Mouse (Mus musculus): ENCODE results near the gene Chid1. TPM values are rescaled to one million over a fixed set of nuclear protein-coding genes. Genes with fewer than 3 reads are reported as not detected.

Chid1 gene
- polyA plus RNA-seq, 1 experiment from 2014 or later = 37.9 TPM

DNA sequence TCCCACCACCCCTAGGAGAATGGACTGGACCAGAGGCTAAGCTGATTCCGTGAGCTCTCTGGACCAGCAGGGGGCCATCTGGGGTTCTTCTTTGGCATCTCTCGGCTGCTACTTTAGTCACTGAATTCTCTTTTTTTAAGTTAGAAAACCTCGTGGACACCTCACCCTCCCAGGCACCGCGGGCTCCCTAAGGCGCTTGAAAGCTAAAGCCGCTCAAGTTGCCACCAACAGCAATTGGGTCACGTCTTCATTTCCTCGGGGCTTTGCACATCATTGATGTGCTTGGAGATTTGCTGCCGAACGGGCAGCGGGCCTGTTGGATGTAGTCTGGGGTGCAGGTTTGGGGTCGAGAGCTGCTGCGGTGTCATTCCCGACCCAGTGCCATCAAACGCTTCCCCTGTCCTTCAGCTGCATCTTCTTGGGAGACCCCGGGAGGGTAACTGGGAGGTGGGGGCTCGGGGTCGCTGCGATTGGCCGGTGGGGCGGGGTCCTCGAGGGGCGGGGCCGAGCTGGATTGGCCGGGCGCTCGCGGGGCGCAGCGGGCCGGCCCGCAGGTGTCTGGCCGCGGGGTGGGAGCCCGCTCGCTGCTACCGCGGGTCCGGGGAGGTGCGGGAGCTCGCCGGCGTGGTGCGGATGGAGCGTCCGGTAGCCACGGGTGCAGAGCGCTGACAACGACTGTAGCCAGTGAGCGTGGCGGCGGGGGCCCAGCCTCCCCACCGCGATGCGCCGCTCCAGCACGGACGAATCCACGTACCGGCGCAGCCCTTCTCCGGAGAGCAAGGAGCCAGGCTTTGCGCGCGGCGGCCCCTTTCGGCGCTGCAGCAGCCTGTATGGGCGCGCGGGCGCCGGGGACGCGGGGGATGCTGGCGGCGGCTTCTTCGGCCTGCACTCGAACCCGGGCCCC is 57.9 kb downstream of the Chid1 start:
- H3K9ac ChIP-seq (replicated peaks; ENCODE audit: low read length) = peak overlapping the region; percentile 69
- DNase-seq (peak; percentile 80), ATAC-seq (ENCODE audit: low FRiP score, low TSS enrichment) (peak; percentile 57)
- no peaks in the 10 kb centered on the region for H3K9me3 ChIP-seq (ENCODE audit: control insufficient read depth, low read length)
- H3K4me1 ChIP-seq (ENCODE audit: control insufficient read depth, insufficient read depth, low read length) = peaks cover 20% of the 10 kb centered on the region
- peak overlapping the region; percentile 63 for H3K27ac ChIP-seq (replicated peaks; ENCODE audit: low read depth, low read length)
- WGBS = under 1% methylated on average over 78 of the region's 81 CpGs
- no peaks in the 10 kb centered on the region for H3K36me3 ChIP-seq (ENCODE audit: control insufficient read depth, insufficient read depth, low read length)
- peak overlapping the region; percentile 63 for H3K4me3 ChIP-seq (replicated peaks; ENCODE audit: low read depth, low read length)
- peak overlapping the region; percentile 86 for H3K4me2 ChIP-seq (ENCODE audit: low read length)
- no peaks in the 10 kb centered on the region; the same call in 1 of the 2 replicates for H3K27me3 ChIP-seq (ENCODE audit: control insufficient read depth, insufficient read depth, low read length)

DNA sequence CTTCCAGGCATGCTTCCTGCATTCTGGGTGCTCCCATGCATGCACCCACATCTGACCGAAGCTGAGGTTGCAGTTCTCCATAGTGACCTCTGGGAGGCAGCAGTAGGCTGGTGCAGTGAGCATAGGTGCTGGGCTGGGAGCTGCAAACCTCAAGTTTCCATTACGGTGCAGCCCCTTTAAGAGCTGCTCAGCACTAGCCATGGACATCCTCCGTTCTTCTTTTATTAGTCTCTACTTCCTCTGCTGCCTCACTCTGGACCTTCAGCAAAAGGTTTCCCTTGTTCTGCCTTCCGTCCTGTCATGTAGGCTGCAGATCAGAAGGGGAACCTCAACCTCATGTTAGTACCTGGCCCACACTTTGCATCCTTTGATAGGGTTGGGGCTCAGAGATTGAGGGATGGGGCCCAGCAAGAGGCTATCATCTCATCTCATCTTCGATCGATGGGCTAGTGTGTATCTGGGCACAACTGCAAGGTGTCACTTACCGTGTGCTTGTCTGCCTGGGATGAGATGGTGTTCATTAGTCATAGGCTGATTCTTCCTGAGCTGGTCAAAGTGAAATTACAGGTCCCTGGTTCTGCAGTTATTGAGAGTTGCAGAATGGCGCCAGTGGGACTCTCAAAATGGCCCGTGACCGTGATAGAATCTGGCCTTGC is 58.7 kb downstream of the Chid1 start:
- Histone ChIP-seq H3K4me2 (ENCODE audit: low read length) (peak overlapping the region; percentile 86), H3K36me3 (ENCODE audit: control insufficient read depth, insufficient read depth, low read length) (no peaks in the 10 kb centered on the region), H3K4me3 (replicated peaks; ENCODE audit: low read depth, low read length) (peak overlapping the region; percentile 63; the same call in 1 of the 2 replicates), H3K9ac (replicated peaks; ENCODE audit: low read length) (no peak overlapping the region; the same call in 1 of the 2 replicates), H3K27ac (replicated peaks; ENCODE audit: low read depth, low read length) (peak overlapping the region; percentile 63; the same call in 1 of the 2 replicates), H3K27me3 (ENCODE audit: control insufficient read depth, insufficient read depth, low read length) (peaks cover 6% of the 10 kb centered on the region), H3K4me1 (ENCODE audit: control insufficient read depth, insufficient read depth, low read length) (peaks cover 20% of the 10 kb centered on the region), H3K9me3 (ENCODE audit: control insufficient read depth, low read length) (no peaks in the 10 kb centered on the region)
- ATAC-seq (ENCODE audit: low FRiP score, low TSS enrichment) (peak; percentile 43; the same call in 1 of the 2 replicates), DNase-seq (peak; percentile 86)
- 9% methylated on average over 10 of the region's 10 CpGs for WGBS

DNA sequence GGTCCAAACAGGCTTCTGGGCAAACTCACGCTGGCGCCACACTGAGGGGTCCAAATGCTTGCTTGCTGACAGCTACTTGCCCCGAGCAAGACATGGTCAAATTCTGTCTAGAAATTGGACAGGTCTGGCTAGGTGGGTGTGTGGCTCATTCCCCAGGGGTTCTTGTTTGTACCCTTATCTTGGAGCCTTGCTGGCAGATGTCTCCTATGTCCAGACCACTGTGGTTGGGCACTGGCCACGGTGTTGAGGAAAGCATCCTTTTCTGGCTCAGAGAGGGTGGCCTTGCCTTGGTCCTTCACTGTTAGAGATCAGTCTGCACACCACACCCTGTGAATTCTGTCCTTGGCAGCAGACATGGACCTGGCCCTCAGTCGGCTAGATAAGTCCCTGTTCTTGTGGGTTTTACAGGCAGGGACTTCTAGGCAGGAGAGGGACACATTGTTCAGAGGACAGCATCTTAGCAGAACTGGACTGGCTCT is 61.3 kb downstream of the Chid1 start:
- no peak for ATAC-seq (ENCODE audit: low FRiP score, low TSS enrichment)
- H3K4me3 ChIP-seq (replicated peaks; ENCODE audit: low read depth, low read length) = no peak overlapping the region
- H3K9ac ChIP-seq (replicated peaks; ENCODE audit: low read length) = no peak overlapping the region
- H3K36me3 ChIP-seq (ENCODE audit: control insufficient read depth, insufficient read depth, low read length) = no peaks in the 10 kb centered on the region
- H3K4me1 ChIP-seq (ENCODE audit: control insufficient read depth, insufficient read depth, low read length) = peaks cover 33% of the 10 kb centered on the region
- H3K9me3 ChIP-seq (ENCODE audit: control insufficient read depth, low read length) = no peaks in the 10 kb centered on the region
- DNase-seq = no peak
- H3K4me2 ChIP-seq (ENCODE audit: low read length) = no peak overlapping the region
- H3K27ac ChIP-seq (replicated peaks; ENCODE audit: low read depth, low read length) = no peak overlapping the region
- 78% methylated on average over 5 of the region's 5 CpGs for WGBS
- H3K27me3 ChIP-seq (ENCODE audit: control insufficient read depth, insufficient read depth, low read length) = peaks cover 10% of the 10 kb centered on the region

- 74% methylated on average over 4 of the region's 4 CpGs for WGBS
- Histone ChIP-seq H3K27ac (replicated peaks; ENCODE audit: low read depth, low read length) (no peak overlapping the region), H3K4me3 (replicated peaks; ENCODE audit: low read depth, low read length) (no peak overlapping the region)
Measured at GRCm38 (mm10) chr7:141477578-141478269, 61.9 kb downstream of the Chid1 start.

DNA sequence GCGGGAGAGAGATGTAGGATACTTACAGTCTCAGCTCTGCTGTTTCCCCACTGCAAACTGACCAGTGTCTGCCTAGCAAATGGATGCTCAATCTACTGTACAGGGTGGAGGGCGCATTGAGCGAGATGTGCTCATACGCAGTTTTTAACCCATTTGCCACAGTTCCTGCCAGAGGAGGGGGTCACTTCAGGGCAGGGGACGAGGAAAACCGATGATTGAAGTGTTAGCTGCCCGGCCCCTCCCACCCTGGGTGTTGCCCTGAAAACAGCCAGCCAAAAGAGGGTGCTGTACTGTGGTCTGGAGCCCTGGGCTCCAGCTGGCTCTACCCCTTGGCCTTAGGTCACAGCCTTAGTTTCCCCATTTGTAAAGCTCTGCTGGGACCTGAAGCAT is 62.7 kb downstream of the Chid1 start:
- no peak overlapping the region for H3K27ac ChIP-seq (replicated peaks; ENCODE audit: low read depth, low read length)
- 25% methylated on average over 7 of the region's 7 CpGs for WGBS
- H3K36me3 ChIP-seq (ENCODE audit: control insufficient read depth, insufficient read depth, low read length) = peaks cover 10% of the 10 kb centered on the region
- ATAC-seq (ENCODE audit: low FRiP score, low TSS enrichment) = no peak
- peak overlapping the region; percentile 3; the same call in 1 of the 2 replicates for H3K4me2 ChIP-seq (ENCODE audit: low read length)
- no peak for DNase-seq
- H3K9me3 ChIP-seq (ENCODE audit: control insufficient read depth, low read length) = no peaks in the 10 kb centered on the region
- peaks cover 24% of the 10 kb centered on the region for H3K4me1 ChIP-seq (ENCODE audit: control insufficient read depth, insufficient read depth, low read length)
- H3K4me3 ChIP-seq (replicated peaks; ENCODE audit: low read depth, low read length) = no peak overlapping the region
- peaks cover 10% of the 10 kb centered on the region for H3K27me3 ChIP-seq (ENCODE audit: control insufficient read depth, insufficient read depth, low read length)
- no peak overlapping the region for H3K9ac ChIP-seq (replicated peaks; ENCODE audit: low read length)

More at GRCm38 (mm10) chr7:141477578-141478269, 61.9 kb downstream of the Chid1 start:
- peaks cover 10% of the 10 kb centered on the region for H3K27me3 ChIP-seq (ENCODE audit: control insufficient read depth, insufficient read depth, low read length)
- ATAC-seq (ENCODE audit: low FRiP score, low TSS enrichment) = no peak
- no peak overlapping the region for H3K9ac ChIP-seq (replicated peaks; ENCODE audit: low read length)
- H3K36me3 ChIP-seq (ENCODE audit: control insufficient read depth, insufficient read depth, low read length) = peaks cover 2% of the 10 kb centered on the region
- no peaks in the 10 kb centered on the region for H3K9me3 ChIP-seq (ENCODE audit: control insufficient read depth, low read length)
- no peak for DNase-seq
- peaks cover 29% of the 10 kb centered on the region for H3K4me1 ChIP-seq (ENCODE audit: control insufficient read depth, insufficient read depth, low read length)
- no peak overlapping the region for H3K4me2 ChIP-seq (ENCODE audit: low read length)

GRCm38 (mm10) chr7:141476226-141476980 is 63.3 kb downstream of the Chid1 start:
- H3K4me2 ChIP-seq (ENCODE audit: low read length) = peak overlapping the region; percentile 93
- ATAC-seq (ENCODE audit: low FRiP score, low TSS enrichment) (no peak), DNase-seq (peak; percentile 33)
- no peak overlapping the region for H3K4me3 ChIP-seq (replicated peaks; ENCODE audit: low read depth, low read length)
- peaks cover 19% of the 10 kb centered on the region for H3K4me1 ChIP-seq (ENCODE audit: control insufficient read depth, insufficient read depth, low read length)
- no peak overlapping the region for H3K9ac ChIP-seq (replicated peaks; ENCODE audit: low read length)
- peaks cover 12% of the 10 kb centered on the region for H3K36me3 ChIP-seq (ENCODE audit: control insufficient read depth, insufficient read depth, low read length)
- H3K27me3 ChIP-seq (ENCODE audit: control insufficient read depth, insufficient read depth, low read length) = peaks cover 10% of the 10 kb centered on the region
- no peaks in the 10 kb centered on the region for H3K9me3 ChIP-seq (ENCODE audit: control insufficient read depth, low read length)
- H3K27ac ChIP-seq (replicated peaks; ENCODE audit: low read depth, low read length) = no peak overlapping the region
- 9% methylated on average over 17 of the region's 17 CpGs for WGBS

DNA sequence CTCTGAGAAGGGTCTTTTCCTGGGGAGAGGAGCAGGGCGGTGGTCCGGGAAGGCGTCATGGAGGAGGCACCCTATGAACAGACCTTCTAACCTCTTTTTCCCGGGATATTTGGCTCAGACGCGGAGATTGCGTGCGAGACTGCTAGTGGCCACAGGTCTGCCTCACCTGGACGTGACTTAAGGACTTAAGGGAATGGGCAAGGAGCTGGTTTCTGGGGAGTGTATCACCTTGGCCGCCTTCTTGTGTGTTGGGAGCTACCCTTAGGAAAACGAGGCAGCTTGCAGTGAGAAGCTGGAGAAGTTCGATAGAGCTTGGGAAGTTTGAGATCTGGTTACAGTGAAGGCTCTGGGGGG is 63.9 kb downstream of the Chid1 start:
- Histone ChIP-seq H3K9ac (replicated peaks; ENCODE audit: low read length) (peak overlapping the region; percentile 89; the same call in 1 of the 2 replicates), H3K9me3 (ENCODE audit: control insufficient read depth, low read length) (no peaks in the 10 kb centered on the region), H3K4me2 (ENCODE audit: low read length) (peak overlapping the region; percentile 93), H3K4me1 (ENCODE audit: control insufficient read depth, insufficient read depth, low read length) (peaks cover 13% of the 10 kb centered on the region), H3K27ac (replicated peaks; ENCODE audit: low read depth, low read length) (no peak overlapping the region), H3K4me3 (replicated peaks; ENCODE audit: low read depth, low read length) (peak overlapping the region; percentile 70), H3K27me3 (ENCODE audit: control insufficient read depth, insufficient read depth, low read length) (peaks cover 10% of the 10 kb centered on the region), H3K36me3 (ENCODE audit: control insufficient read depth, insufficient read depth, low read length) (peaks cover 19% of the 10 kb centered on the region)
- WGBS = 3% methylated on average over 12 of the region's 12 CpGs
- DNase-seq (no peak), ATAC-seq (ENCODE audit: low FRiP score, low TSS enrichment) (no peak)

Data from midbrain, embryonic 14.5 days (tissue).